In genomic region chr2:27469292-27469990, GRCm38 (mm10) we compare ENCODE assay signal across 12 mouse cellular contexts. TPM values are rescaled to one million over a fixed set of nuclear protein-coding genes. Genes with fewer than 3 reads are reported as not detected.
DNase-seq lines count a peak whose midpoint lies in the region; ATAC-seq lines count a peak whose summit lies in the region.
"Had no signal": no experiment of that assay in that cellular context is flagged by ENCODE, and none has a peak within 500 bp of the region (broad histone marks: within the 10 kb centered on the region; RNA-seq: fewer than 3 reads in every experiment).

No protein-coding gene starts in this region.

- H3K4me2 ChIP-seq in hindbrain, embryonic 13.5 days = no peak overlapping the region
- H3K4me2 ChIP-seq in hindbrain, embryonic 16.5 days (ENCODE audit: low read length) = no peak overlapping the region
- peak overlapping the region; percentile 51 for H3K4me2 ChIP-seq in liver, embryonic 11.5 days
- H3K4me2 ChIP-seq: midbrain, embryonic 15.5 days had no signal

- 89% methylated on average over 4 of the region's 4 CpGs for WGBS in hindbrain, embryonic 13.5 days
- 75% methylated on average over 4 of the region's 4 CpGs for WGBS in hindbrain, embryonic 16.5 days
- 67% methylated on average over 4 of the region's 4 CpGs for WGBS in liver, embryonic 11.5 days

- peak; percentile 74 to 77 for DNase-seq in spleen, postnatal 36 days (ENCODE audit: low spot score in 2 of 2)
- no peak for DNase-seq in spleen, postnatal 4 days (ENCODE audit: low spot score in 2 of 2)
- no peak for DNase-seq in liver, embryonic 11.5 days (ENCODE audit: low spot score)
- peak; percentile 73 for DNase-seq in splenic B cell, adult 2 months (ENCODE audit: low read depth, low spot score)
- DNase-seq in right cerebral cortex, adult 2 months (ENCODE audit: low spot score in 2 of 2) = no peak
- DNase-seq in embryo, embryonic 11 days = no peak
- DNase-seq: lung, postnatal 14 days; right cerebral cortex, adult 18-20 months had no signal

- no peak for ATAC-seq in hindbrain, embryonic 13.5 days (ENCODE audit: low FRiP score)
- ATAC-seq in hindbrain, embryonic 16.5 days = no peak
- no peak for ATAC-seq in liver, embryonic 11.5 days (replicated peaks; ENCODE audit: low FRiP score)
- ATAC-seq: midbrain, embryonic 15.5 days had no signal

- H3K4me3 ChIP-seq in hindbrain, embryonic 13.5 days = no peak overlapping the region
- H3K4me3 ChIP-seq in hindbrain, embryonic 16.5 days (ENCODE audit: low read length) = no peak overlapping the region
- no peak overlapping the region for H3K4me3 ChIP-seq in liver, embryonic 11.5 days (ENCODE audit: low read depth, low read length)
- H3K4me3 ChIP-seq: hindbrain, embryonic 10.5 days; midbrain, embryonic 15.5 days had no signal

- peaks cover 75% of the 10 kb centered on the region for H3K4me1 ChIP-seq in hindbrain, embryonic 13.5 days (replicated peaks)
- H3K4me1 ChIP-seq in hindbrain, embryonic 16.5 days (ENCODE audit: control insufficient read depth, insufficient read depth, low read depth, low read length) = peaks cover 46% of the 10 kb centered on the region
- H3K4me1 ChIP-seq in liver, embryonic 11.5 days (replicated peaks; ENCODE audit: control insufficient read depth, insufficient read depth, low read length) = peaks cover 60% of the 10 kb centered on the region

- H3K27ac ChIP-seq in hindbrain, embryonic 13.5 days = no peak overlapping the region
- H3K27ac ChIP-seq in hindbrain, embryonic 16.5 days (ENCODE audit: low read depth, low read length) = no peak overlapping the region
- peak overlapping the region; percentile 91 for H3K27ac ChIP-seq in liver, embryonic 11.5 days (ENCODE audit: low read depth, low read length)
- H3K27ac ChIP-seq: hindbrain, embryonic 10.5 days; midbrain, embryonic 15.5 days had no signal

- H3K36me3 ChIP-seq in hindbrain, embryonic 13.5 days = peaks cover 24% of the 10 kb centered on the region
- peaks cover 3% of the 10 kb centered on the region for H3K36me3 ChIP-seq in hindbrain, embryonic 16.5 days (ENCODE audit: control insufficient read depth, insufficient read depth, low read length)
- peaks cover 5% of the 10 kb centered on the region for H3K36me3 ChIP-seq in liver, embryonic 11.5 days (ENCODE audit: control insufficient read depth, insufficient read depth, low read length)
- no peaks in the 10 kb centered on the region for H3K36me3 ChIP-seq in splenic B cell, adult 2 months (ENCODE audit: control insufficient read depth, insufficient read depth, low read length, poor library complexity, severe bottlenecking)

- 0 out of 2 replicates have a peak overlapping the region, but pooled peaks have one; percentile 9 for H3K9ac ChIP-seq in hindbrain, embryonic 13.5 days
- H3K9ac ChIP-seq in hindbrain, embryonic 16.5 days (ENCODE audit: low read depth, low read length) = no peak overlapping the region
- H3K9ac ChIP-seq in liver, embryonic 11.5 days (ENCODE audit: low read depth, low read length) = peak overlapping the region; percentile 52
- H3K9ac ChIP-seq: midbrain, embryonic 15.5 days had no signal

- H3K27me3 ChIP-seq in hindbrain, embryonic 13.5 days = no peaks in the 10 kb centered on the region
- H3K27me3 ChIP-seq in hindbrain, embryonic 16.5 days (replicated peaks; ENCODE audit: control insufficient read depth, insufficient read depth, low read length) = no peaks in the 10 kb centered on the region
- no peaks in the 10 kb centered on the region for H3K27me3 ChIP-seq in liver, embryonic 11.5 days (replicated peaks; ENCODE audit: control insufficient read depth, insufficient read depth, low read length)
- H3K27me3 ChIP-seq in splenic B cell, adult 2 months (ENCODE audit: control insufficient read depth, insufficient read depth, low read length, poor library complexity, severe bottlenecking) = no peaks in the 10 kb centered on the region
- H3K27me3 ChIP-seq: midbrain, embryonic 15.5 days had no signal

- H3K9me3 ChIP-seq in hindbrain, embryonic 13.5 days = no peaks in the 10 kb centered on the region
- H3K9me3 ChIP-seq in hindbrain, embryonic 16.5 days (ENCODE audit: control insufficient read depth, low read length) = no peaks in the 10 kb centered on the region
- no peaks in the 10 kb centered on the region for H3K9me3 ChIP-seq in liver, embryonic 11.5 days (ENCODE audit: control insufficient read depth, low read length)
- H3K9me3 ChIP-seq: hindbrain, embryonic 10.5 days; midbrain, embryonic 15.5 days had no signal

RNA-seq across cellular contexts. Expression of gene Brd3os, which starts 27.3 kb away (rescaled TPM):
- polyA plus RNA-seq in hindbrain, embryonic 13.5 days (2015; fragmentation: Nextera tagmentation; extraction: Ambion mirVana) = 35.5 and 35.8 TPM in 2 replicates
- polyA plus RNA-seq in hindbrain, embryonic 16.5 days (2015; fragmentation: Nextera tagmentation; extraction: Ambion mirVana) = 45.6 and 46.2 TPM in 2 replicates
- polyA plus RNA-seq in liver, embryonic 11.5 days (2014; fragmentation: Nextera tagmentation; extraction: Ambion mirVana) = 2.2 and 2.8 TPM in 2 replicates

RNA-seq across cellular contexts. Expression of gene Brd3, which starts 38.0 kb away (rescaled TPM):
- 130 and 133 TPM in 2 replicates for polyA plus RNA-seq in hindbrain, embryonic 13.5 days (2015; fragmentation: Nextera tagmentation; extraction: Ambion mirVana)
- 102 and 129 TPM in 2 replicates for polyA plus RNA-seq in hindbrain, embryonic 16.5 days (2015; fragmentation: Nextera tagmentation; extraction: Ambion mirVana)
- 111 and 113 TPM in 2 replicates for polyA plus RNA-seq in liver, embryonic 11.5 days (2014; fragmentation: Nextera tagmentation; extraction: Ambion mirVana)

RNA-seq across cellular contexts. Expression of gene Vav2, which starts 42.6 kb away (rescaled TPM):
- polyA plus RNA-seq in hindbrain, embryonic 13.5 days (2015; fragmentation: Nextera tagmentation; extraction: Ambion mirVana) = 13.4 and 15.1 TPM in 2 replicates
- polyA plus RNA-seq in hindbrain, embryonic 16.5 days (2015; fragmentation: Nextera tagmentation; extraction: Ambion mirVana) = 10.4 and 11.8 TPM in 2 replicates
- polyA plus RNA-seq in liver, embryonic 11.5 days (2014; fragmentation: Nextera tagmentation; extraction: Ambion mirVana) = 6.0 and 6.6 TPM in 2 replicates

RNA-seq across cellular contexts. Expression of gene Wdr5, which starts 45.5 kb away (rescaled TPM):
- 40.7 and 42.3 TPM in 2 replicates for polyA plus RNA-seq in hindbrain, embryonic 13.5 days (2015; fragmentation: Nextera tagmentation; extraction: Ambion mirVana)
- polyA plus RNA-seq in hindbrain, embryonic 16.5 days (2015; fragmentation: Nextera tagmentation; extraction: Ambion mirVana) = 43.8 and 47.4 TPM in 2 replicates
- 76.7 and 78.0 TPM in 2 replicates for polyA plus RNA-seq in liver, embryonic 11.5 days (2014; fragmentation: Nextera tagmentation; extraction: Ambion mirVana)

Comparison
In these comparisons a context has a peak if more than half of its experiments do, and no peak if none do; other contexts are left out.
1. DNase-seq: peak in spleen, postnatal 36 days (2 of 2) and splenic B cell, adult 2 months (single experiment); none in spleen, postnatal 4 days (0 of 2), liver, embryonic 11.5 days (single experiment), right cerebral cortex, adult 2 months (0 of 2) and embryo, embryonic 11 days (single experiment).